8 mouse cellular contexts compared by ENCODE assay signal in genomic region chr13:59822507-59823462, GRCm38 (mm10). TPM values are rescaled to one million over a fixed set of nuclear protein-coding genes. Genes with fewer than 3 reads are reported as not detected.
DNase-seq lines count a peak whose midpoint lies in the region; ATAC-seq and TF ChIP-seq lines count a peak whose summit lies in the region.

Gene Tut7, minus strand, starts transcription at chr13:59823147.

- no peaks in the 10 kb centered on the region for H3K36me3 ChIP-seq in heart, embryonic 11.5 days (ENCODE audit: control insufficient read depth, insufficient read depth, low read length)
- H3K36me3 ChIP-seq in kidney, embryonic 16.5 days (ENCODE audit: insufficient read depth, low read length), result 0 out of 2 replicates have a peak, but pooled peaks cover 4% of the 10 kb centered on the region
- H3K36me3 ChIP-seq in liver, adult 2 months (ENCODE audit: control insufficient read depth, insufficient read depth, low read length), result peaks cover 12% of the 10 kb centered on the region
- H3K36me3 ChIP-seq in myocyte (ENCODE audit: control insufficient read depth, insufficient read depth), result peaks cover 3% of the 10 kb centered on the region
- H3K36me3 ChIP-seq in splenic B cell, adult 2 months (ENCODE audit: control insufficient read depth, insufficient read depth, low read length, poor library complexity, severe bottlenecking), result peaks cover 4% of the 10 kb centered on the region; the same call in 1 of the 2 replicates

- TF ChIP-seq POLR2A in liver, adult 2 months (IDR thresholded peaks at IDR 0.05; ENCODE audit: extremely low read depth, insufficient read depth, low read length), result peak; percentile 75
- peak; percentile 78 for TF ChIP-seq POLR2A in myocyte (IDR thresholded peaks at IDR 0.05; ENCODE audit: insufficient read length, low read depth)

- H3K4me1 ChIP-seq in heart, embryonic 11.5 days (ENCODE audit: control insufficient read depth, insufficient read depth, low read length), result peaks cover 14% of the 10 kb centered on the region; the same call in 1 of the 2 replicates
- H3K4me1 ChIP-seq in kidney, embryonic 16.5 days (ENCODE audit: insufficient read depth, low read length), result peaks cover 32% of the 10 kb centered on the region
- H3K4me1 ChIP-seq in liver, adult 2 months (ENCODE audit: control insufficient read depth, insufficient read depth, low read length), result peaks cover 19% of the 10 kb centered on the region

- ATAC-seq in erythroblast, adult 5-6 weeks (replicated peaks; ENCODE audit: low FRiP score, poor library complexity, severe bottlenecking), result peak; percentile 79
- ATAC-seq in heart, embryonic 11.5 days (replicated peaks; ENCODE audit: insufficient number of reproducible peaks, low FRiP score, low TSS enrichment), result peak; percentile 96
- ATAC-seq in kidney, embryonic 16.5 days (ENCODE audit: low FRiP score, low TSS enrichment), result peak; percentile 98

- peak within 1 kb of the TSS; percentile 94 for H3K27ac ChIP-seq in heart, embryonic 11.5 days (ENCODE audit: low read depth, low read length)
- H3K27ac ChIP-seq in kidney, embryonic 16.5 days (ENCODE audit: low read length), result peak within 1 kb of the TSS; percentile 96
- H3K27ac ChIP-seq in liver, adult 2 months (replicated peaks; ENCODE audit: insufficient read depth, low read depth, low read length), result peak within 1 kb of the TSS; percentile 99

- H3K9ac ChIP-seq in heart, embryonic 11.5 days (ENCODE audit: low read depth, low read length), result peak within 1 kb of the TSS; percentile 92
- peak within 1 kb of the TSS; percentile 87 for H3K9ac ChIP-seq in kidney, embryonic 16.5 days (replicated peaks; ENCODE audit: low read length)
- H3K9ac ChIP-seq in liver, adult 2 months (ENCODE audit: low read depth, low read length), result peak within 1 kb of the TSS; percentile 98

- no peaks in the 10 kb centered on the region for H3K27me3 ChIP-seq in heart, embryonic 11.5 days (ENCODE audit: control insufficient read depth, insufficient read depth, low read length)
- H3K27me3 ChIP-seq in kidney, embryonic 16.5 days (ENCODE audit: insufficient read depth, low read length), result no peaks in the 10 kb centered on the region
- H3K27me3 ChIP-seq in liver, adult 2 months (ENCODE audit: control insufficient read depth, insufficient read depth, low read length), result no peaks in the 10 kb centered on the region
- no peaks in the 10 kb centered on the region for H3K27me3 ChIP-seq in myocyte (ENCODE audit: control insufficient read depth, insufficient read depth, insufficient read length)
- no peaks in the 10 kb centered on the region for H3K27me3 ChIP-seq in splenic B cell, adult 2 months (ENCODE audit: control insufficient read depth, insufficient read depth, low read length, poor library complexity, severe bottlenecking)

- peak within 1 kb of the TSS; percentile 95 for H3K4me3 ChIP-seq in heart, embryonic 11.5 days (ENCODE audit: low read depth, low read length)
- peak within 1 kb of the TSS; percentile 70 for H3K4me3 ChIP-seq in kidney, embryonic 16.5 days (ENCODE audit: low read length)
- H3K4me3 ChIP-seq in liver, adult 2 months (ENCODE audit: insufficient read depth, low read depth, low read length), result peak within 1 kb of the TSS; percentile 93
- H3K4me3 ChIP-seq in myocyte, result peak within 1 kb of the TSS; percentile 79

- H3K9me3 ChIP-seq in heart, embryonic 11.5 days (replicated peaks; ENCODE audit: control insufficient read depth, low read length), result no peaks in the 10 kb centered on the region
- H3K9me3 ChIP-seq in kidney, embryonic 16.5 days (ENCODE audit: low read length), result no peaks in the 10 kb centered on the region

- no peak for TF ChIP-seq CTCF in liver, adult 2 months (IDR thresholded peaks at IDR 0.05; ENCODE audit: low read depth, low read length)

- peaks cover 17% of the 10 kb centered on the region; the same call in 1 of the 2 replicates for H3K79me2 ChIP-seq in liver, adult 2 months (ENCODE audit: control insufficient read depth, insufficient read depth, low read length)
- H3K79me2 ChIP-seq in myocyte (ENCODE audit: control insufficient read depth, insufficient read depth), result peaks cover 46% of the 10 kb centered on the region

- 1% methylated on average over 99 of the region's 100 CpGs for WGBS in heart, embryonic 11.5 days (ENCODE audit: insufficient replicate concordance)
- WGBS in kidney, embryonic 16.5 days, result under 1% methylated on average over 100 of the region's 100 CpGs
- under 1% methylated on average over 98 of the region's 100 CpGs for WGBS in liver, adult 2 months

- H3K4me2 ChIP-seq in heart, embryonic 11.5 days, result peak within 1 kb of the TSS; percentile 73
- H3K4me2 ChIP-seq in kidney, embryonic 16.5 days (replicated peaks; ENCODE audit: low read depth, low read length), result peak within 1 kb of the TSS; percentile 66
- H3K4me2 ChIP-seq in myocyte (ENCODE audit: low read depth), result peak within 1 kb of the TSS; percentile 83

- peak within 1 kb of the TSS; percentile 42 for H3ac ChIP-seq in myocyte (ENCODE audit: control insufficient read depth, insufficient read length)

- peak; percentile 93 for DNase-seq in B cell, adult 2 months
- DNase-seq in brain, adult 2 months (ENCODE audit: low read depth, low spot score), result peak; percentile 98
- peak; percentile 79 for DNase-seq in liver, adult 2 months (ENCODE audit: extremely low read depth, low read depth, low spot score)
- peak; percentile 96 for DNase-seq in splenic B cell, adult 2 months (ENCODE audit: low read depth, low spot score)

TF ChIP-seq in myocyte, 11 proteins besides CTCF, POLR2A, EP300 and RAD21:
- TF ChIP-seq MAX (IDR thresholded peaks at IDR 0.05; ENCODE audit: low read depth), result no peak
- TF ChIP-seq TCF3 (IDR thresholded peaks at IDR 0.05; ENCODE audit: insufficient read length, low read depth), result no peak
- TF ChIP-seq MYOG (IDR thresholded peaks at IDR 0.05; ENCODE audit: control insufficient read depth in 1 of 3, insufficient read depth in 1 of 3, insufficient read length in 2 of 3, low read depth in 2 of 3), result peak in 1 of 3 experiments; percentile 28
- TF ChIP-seq POLR2AphosphoS2 (IDR thresholded peaks at IDR 0.05; ENCODE audit: insufficient read length, low read depth), result peak; percentile 79
- TF ChIP-seq USF1 (IDR thresholded peaks at IDR 0.05; ENCODE audit: low read depth), result no peak
- no peak for TF ChIP-seq MYOD1 (IDR thresholded peaks at IDR 0.05; ENCODE audit: control insufficient read depth in 1 of 3, insufficient read length in 2 of 3, low read depth in 2 of 3)
- TF ChIP-seq CEBPB (IDR thresholded peaks at IDR 0.05; ENCODE audit: insufficient read depth, poor library complexity, severe bottlenecking), result no peak
- TF ChIP-seq TCF12 (IDR thresholded peaks at IDR 0.05; ENCODE audit: insufficient read depth, poor library complexity, severe bottlenecking), result no peak
- no peak for TF ChIP-seq REST (IDR thresholded peaks at IDR 0.05; ENCODE audit: insufficient read depth, insufficient read length)
- TF ChIP-seq E2F4 (IDR thresholded peaks at IDR 0.05; ENCODE audit: insufficient read depth), result no peak
TF ChIP-seq in myocyte: peak in this region for 2.

RNA-seq across cellular contexts. Expression of gene Tut7, which starts in this region (rescaled TPM):
- 557 and 663 TPM in 2 replicates for total RNA-seq in erythroblast, adult 5-6 weeks (2015; ENCODE audit: low replicate concordance)
- 973 and 1,053 TPM in 2 replicates for total RNA-seq in erythroblast, adult 5-6 weeks (2017; ENCODE audit: low replicate concordance)
- polyA plus RNA-seq in heart, embryonic 11.5 days (2014; fragmentation: Nextera tagmentation; extraction: Ambion mirVana), result 40.1 and 45.1 TPM in 2 replicates
- polyA plus RNA-seq in kidney, embryonic 16.5 days (2015; fragmentation: Nextera tagmentation; extraction: Ambion mirVana), result 43.0 and 47.2 TPM in 2 replicates
- 54.2 and 56.9 TPM in 2 replicates for total RNA-seq in liver, adult 2 months (2014; rRNA removed)
- 15.7 and 17.7 TPM in 2 replicates for polyA plus RNA-seq in liver, adult 2 months (2012; rRNA removed)
- polyA plus RNA-seq in myocyte (2012; fragmentation: generic; extraction: Trizol), result 17.8 TPM

Comparison
In these comparisons a context has a peak if more than half of its experiments do, and no peak if none do; other contexts are left out.
1. Peak in every context shown above with its lines: DNase-seq, ATAC-seq, H3K4me3 ChIP-seq and H3K27ac ChIP-seq.